Mouse (Mus musculus) bone marrow, adult 2 months (tissue): Measurements from ENCODE around the gene Map3k21.

Experiments
- CTCF ChIP-seq: fragments of 200-500 bp; IDR thresholded peaks from 2 replicates; pipeline ENCODE4 v1.5.1; 2011; ENCODE audit warnings: low read length, control low read depth; ENCODE audit not compliant: control insufficient read depth, insufficient read depth
- POLR2A ChIP-seq: fragments of 200-500 bp; IDR thresholded peaks from 2 replicates; pipeline ENCODE4 v1.6.1; 2011; ENCODE audit warnings: low read depth, mild to moderate bottlenecking, control low read depth, low read length, borderline replicate concordance; ENCODE audit not compliant: control insufficient read depth

- TF ChIP-seq CTCF (no peak), POLR2A (no peak)
Measured at GRCm38 (mm10) chr8:125987996-125988395, 77.7 kb downstream of the Map3k21 start.
